Mouse (Mus musculus) cerebellum, adult 9-11 months (tissue): Measurements from ENCODE around the gene Midn.
"Not testable (repeated sequence)": the region's sequence is repeated elsewhere in the genome, so short reads cannot be mapped to it uniquely, and the experiment has no call there.

Experiments used
- DNase-seq: peaks from one replicate; pipeline ENCODE4 v3.0.0; 2022

Gene Midn

GRCm38 (mm10) chr10:80159021-80159560 lies 11.0 kb downstream of the Midn start:
- peak; percentile 84 for DNase-seq

DNA sequence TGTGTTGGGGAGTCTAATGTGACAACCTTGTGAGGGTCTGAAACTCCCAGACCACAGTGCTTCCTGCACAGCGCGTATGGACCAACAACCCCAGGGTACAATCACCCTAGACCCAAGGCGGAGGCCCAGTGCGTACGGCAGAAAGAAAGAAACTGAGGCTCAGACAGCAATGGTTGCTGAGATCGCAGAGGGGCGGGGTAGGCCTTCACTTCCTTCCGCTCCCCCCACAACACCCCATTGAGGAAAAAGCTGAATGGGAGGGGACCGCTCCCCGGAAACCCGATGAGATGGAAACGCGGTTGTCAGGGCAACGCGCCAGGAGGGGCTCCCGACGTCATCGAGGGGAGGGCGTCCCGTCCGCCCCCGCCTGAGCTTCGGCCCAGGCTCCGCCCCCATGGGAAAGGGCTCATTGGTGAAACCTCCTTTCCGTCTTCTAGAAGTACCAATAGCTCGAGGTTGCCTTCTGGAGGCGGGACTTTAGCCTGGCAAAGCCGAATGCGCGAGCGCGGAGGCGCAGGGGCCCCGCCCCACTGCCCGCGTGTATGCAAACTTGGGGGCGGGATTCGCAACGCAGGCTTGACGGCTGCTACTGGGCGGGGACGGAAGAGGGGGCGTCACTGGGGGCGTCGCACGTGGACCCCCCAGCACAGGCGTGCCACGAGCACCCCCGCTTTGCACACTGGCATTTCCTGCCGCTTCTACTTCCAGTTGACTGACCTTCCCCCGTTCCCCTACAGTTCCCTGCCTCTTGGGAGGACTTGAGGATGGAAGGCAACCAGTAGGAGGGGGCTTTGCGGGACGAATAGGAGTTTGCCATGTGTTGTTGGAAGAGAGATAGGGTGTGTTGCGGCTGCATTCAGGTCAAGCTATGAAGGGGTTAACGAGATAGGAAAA lies 11.7 kb downstream of the Midn start:
- DNase-seq = peak; percentile 99

DNA sequence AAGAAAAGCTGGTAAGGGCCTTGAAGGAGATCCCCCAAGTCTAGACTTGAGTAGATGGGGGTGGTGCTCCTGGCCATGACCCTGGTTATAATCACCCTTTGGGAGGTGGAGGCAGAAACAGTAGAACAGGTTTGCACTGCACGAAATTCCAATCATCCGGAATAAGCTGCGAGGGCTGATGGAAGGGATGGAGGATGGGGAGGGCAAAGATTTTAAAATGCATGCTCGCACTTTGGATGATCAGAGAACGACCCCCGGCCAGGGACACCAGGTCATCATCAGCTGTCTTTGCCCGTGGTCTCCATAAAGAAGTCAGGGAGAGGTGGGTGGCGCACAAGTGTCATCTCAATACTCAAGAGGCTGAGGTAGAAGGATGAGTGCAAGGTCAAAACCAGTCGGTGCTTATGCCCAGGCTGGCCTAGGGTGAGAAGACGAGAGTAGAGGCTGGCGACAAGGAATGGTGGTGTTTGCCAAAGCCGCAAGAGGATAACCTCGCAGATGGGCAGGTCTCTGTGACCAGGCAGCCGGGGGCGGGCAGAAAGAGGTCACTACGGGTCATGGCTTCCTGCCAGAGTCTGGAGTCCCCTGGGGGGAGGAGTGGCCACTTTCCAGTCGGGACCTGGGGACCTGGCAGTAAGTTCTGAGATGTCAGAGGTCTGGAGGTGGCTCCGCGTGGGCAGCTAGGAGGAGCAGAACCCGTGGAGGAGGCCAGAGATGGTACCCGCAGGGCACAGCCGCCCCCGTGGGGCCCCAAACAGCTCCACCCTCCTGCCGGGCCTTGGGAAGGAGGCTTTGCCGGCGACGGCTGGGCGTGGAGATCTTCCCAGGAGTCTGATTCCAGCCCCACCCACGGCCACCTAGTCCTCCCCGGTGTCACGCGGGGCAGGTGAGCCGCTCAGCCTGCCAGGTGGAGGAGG lies 12.6 kb downstream of the Midn start:
- DNase-seq = peak; percentile 88

GRCm38 (mm10) chr10:80161522-80162242 lies 13.6 kb downstream of the Midn start:
- peak; percentile 73 for DNase-seq

GRCm38 (mm10) chr10:80162243-80162608 lies 14.2 kb downstream of the Midn start:
- no peak for DNase-seq

- DNase-seq = no peak
Measured at GRCm38 (mm10) chr10:80162716-80163299, 14.7 kb downstream of the Midn start.

DNA sequence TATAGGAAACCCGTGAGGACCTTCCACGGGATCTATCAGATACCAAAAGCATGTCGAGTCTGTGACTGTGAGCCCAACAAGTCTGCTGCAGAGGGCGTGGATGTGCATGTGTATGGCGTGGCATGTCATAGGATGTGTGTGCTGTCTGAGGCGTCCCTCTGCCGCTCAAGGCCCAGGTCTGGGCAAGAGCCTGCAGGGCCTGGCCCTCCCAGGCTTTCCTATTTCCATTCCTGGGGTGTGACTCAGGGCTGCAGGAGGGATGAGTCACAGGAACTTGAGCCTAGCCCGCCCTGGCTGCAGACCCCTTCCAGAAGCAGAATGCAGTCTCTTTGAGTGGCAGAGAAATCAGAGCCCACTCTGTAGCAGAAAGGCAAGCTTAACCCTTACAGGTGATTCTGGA lies 15.6 kb downstream of the Midn start:
- DNase-seq = no peak

DNA sequence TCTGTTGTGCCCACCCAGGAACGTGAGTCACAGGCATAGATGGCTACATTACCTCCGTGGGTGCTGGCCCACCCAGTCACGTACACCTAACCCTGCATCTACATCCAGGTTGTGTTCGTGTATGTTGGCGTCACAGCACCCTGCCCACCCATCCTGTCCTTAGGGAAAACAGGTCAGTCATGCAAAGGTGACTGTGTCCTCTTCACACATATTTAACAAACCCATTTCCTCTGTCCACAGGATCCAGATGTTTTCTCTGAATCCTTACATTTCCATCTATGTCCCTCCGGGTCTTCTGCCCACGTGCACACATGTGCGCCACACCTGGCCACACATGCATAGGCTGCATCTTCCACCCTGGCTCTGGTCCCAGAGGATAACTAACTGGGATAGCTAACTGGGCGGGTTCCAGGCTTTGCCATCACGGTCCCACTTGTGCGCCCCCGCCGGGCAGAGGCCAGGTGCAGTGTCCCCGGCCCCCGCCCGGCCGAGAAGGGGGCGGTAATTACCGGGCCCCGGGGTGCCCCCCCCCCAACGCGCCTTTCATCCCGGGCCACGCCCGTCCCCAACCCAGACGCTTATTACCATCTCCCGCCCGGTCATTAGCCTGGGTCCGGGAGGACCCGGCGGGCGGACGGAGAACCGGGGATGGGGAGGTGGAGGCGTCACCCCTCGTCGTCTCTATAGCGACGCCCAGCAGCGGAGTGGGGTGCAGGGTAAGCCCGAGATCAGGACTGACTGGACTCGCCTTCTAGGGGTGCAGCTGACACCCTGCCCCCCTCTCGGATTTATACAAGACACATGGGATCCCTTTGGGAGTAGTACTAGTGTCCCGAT lies 16.3 kb downstream of the Midn start:
- peak; percentile 83 for DNase-seq

- peak; percentile 98 for DNase-seq
Measured at GRCm38 (mm10) chr10:80164998-80165344, 16.9 kb downstream of the Midn start.

- DNase-seq = peak; percentile 80
Measured at GRCm38 (mm10) chr10:80165392-80166128, 17.5 kb downstream of the Midn start, which contains the start of gene Cirbp. Cirbp (plus strand) TSS chr10:80165985.

DNA sequence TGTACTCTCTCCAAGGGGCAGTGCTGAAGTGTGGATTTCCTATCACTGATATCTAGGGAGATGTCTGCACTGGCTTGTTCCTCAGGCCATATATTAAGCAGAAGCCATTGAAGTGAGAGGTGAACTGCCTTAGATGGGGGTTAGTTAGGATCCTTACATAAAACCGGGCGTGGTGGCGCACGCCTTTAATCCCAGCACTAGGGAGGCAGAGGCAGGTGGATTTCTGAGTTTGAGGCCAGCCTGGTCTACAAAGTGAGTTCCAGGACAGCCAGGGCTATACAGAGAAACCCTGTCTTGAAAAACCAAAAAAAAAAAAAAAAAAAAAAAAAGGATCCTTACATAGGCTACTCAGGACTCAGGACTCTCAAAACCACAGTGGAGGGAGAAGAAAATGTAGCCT lies 18.1 kb downstream of the Midn start:
- not testable (repeated sequence) for DNase-seq

DNA sequence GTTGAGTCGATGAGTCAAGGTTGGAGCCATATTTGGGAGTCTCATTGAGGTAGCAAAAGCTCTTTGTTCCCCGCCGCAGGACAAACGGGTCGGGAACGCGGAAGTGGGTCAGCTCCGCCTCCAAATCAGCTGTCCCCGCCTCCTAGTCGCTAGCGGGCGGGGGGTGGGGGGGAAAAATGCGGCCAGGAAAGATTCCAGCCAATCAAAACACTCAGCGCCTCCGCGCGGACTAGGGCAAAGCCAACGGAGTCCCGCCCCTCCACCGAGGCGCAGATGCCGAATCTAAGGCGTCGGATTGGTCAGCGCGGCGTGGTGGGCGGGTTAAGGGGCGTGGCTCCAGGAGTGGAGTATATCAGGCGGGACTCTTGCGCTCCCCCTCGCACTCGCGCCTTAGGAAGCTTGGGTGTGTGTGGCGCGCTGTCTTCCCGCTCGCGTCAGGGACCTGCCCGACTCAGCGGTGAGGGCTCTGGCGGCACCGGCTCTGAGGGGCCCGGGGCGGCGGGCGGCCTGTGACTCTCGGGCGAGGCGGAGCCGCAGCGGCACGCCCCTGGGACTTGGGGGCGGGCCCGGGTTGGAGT lies 19.5 kb downstream of the Midn start:
- DNase-seq = peak; percentile 99

DNA sequence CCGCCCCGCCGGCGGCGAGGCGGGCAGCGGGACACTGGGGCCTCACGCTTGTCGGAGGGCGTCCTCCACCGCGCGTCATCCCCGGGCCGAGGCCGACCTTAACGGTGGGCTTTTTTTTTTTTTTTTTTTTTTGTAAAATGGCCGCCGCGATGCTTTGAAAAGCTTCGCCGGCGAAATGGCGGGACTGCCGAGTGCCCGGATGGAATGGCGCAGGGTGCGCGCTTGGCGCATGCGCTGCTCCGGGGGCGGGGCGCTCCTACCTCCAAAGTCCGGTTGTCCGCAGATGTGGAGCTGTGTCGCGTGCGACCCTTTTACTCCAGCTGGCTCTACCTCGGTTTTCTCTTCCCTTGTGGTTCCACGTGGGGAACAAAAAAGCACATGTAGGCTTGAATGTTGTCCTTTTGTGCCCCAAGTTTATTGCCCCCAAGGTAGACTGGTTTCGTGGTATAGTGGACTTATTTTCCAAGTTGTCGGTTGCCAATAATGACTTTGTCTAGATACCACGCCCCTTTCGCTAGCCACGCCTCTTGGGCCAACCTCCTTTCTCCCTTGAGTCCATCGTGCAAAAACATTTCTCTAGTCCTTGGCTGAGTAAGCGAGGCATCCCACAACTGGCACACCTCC lies 20.1 kb downstream of the Midn start:
- peak; percentile 94 for DNase-seq

GRCm38 (mm10) chr10:80169070-80169469 lies 21.0 kb downstream of the Midn start:
- no peak for DNase-seq

- DNase-seq = no peak
Measured at GRCm38 (mm10) chr10:80169651-80170050, 21.6 kb downstream of the Midn start.

DNA sequence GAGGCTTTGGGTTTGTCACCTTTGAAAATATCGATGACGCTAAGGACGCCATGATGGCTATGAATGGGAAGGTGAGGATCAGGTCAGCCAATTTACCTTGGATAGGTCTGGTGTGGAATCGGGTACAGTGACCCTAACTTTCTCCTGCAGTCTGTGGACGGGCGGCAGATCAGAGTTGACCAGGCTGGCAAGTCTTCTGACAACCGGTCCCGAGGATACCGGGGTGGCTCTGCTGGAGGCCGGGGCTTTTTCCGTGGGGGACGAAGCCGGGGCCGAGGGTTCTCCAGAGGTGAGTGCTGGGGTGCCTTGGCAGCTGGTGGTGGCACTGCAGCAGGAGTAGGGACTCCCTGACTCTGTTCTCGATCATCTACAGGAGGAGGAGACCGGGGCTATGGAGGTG lies 22.0 kb downstream of the Midn start:
- DNase-seq = no peak

DNA sequence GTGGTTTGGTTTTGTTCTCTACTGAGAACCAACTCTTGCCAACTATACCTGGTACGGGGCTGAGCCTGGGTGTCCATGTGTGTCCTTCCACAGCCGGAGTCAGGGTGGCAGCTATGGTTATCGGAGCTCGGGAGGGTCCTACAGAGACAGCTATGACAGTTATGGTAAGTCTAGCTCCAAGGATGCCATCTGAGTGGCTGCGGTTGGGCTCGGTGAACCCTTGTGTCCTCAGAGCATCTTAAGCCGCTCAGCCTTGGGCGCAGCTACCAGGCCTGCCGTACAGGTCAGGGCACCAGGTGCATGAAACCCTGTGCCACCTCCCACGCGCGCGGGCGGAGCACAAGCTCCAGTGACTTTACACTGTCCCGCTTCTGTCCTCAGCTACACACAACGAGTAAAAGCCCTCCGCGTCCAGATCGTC lies 22.5 kb downstream of the Midn start:
- peak; percentile 67 for DNase-seq

DNA sequence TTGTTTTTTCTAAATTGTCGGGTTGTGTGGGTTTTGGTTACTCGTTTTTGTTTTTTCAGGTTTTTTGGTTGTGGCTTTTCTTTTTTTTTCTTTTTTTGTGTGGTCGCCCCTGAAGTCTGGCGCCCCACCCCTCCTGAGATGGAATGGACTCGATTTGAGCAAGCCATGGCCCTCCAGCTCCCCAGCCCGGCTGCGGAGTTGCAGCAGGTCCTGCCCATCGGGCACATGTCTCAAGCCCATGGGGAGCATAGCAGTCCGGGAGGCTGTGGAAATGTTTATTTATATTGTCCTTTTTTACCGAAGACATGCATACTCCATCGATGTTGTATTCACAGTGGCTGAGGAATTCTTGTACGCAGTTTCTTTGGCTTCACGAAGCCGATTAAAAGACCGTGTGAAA lies 23.2 kb downstream of the Midn start:
- peak; percentile 56 for DNase-seq

DNA sequence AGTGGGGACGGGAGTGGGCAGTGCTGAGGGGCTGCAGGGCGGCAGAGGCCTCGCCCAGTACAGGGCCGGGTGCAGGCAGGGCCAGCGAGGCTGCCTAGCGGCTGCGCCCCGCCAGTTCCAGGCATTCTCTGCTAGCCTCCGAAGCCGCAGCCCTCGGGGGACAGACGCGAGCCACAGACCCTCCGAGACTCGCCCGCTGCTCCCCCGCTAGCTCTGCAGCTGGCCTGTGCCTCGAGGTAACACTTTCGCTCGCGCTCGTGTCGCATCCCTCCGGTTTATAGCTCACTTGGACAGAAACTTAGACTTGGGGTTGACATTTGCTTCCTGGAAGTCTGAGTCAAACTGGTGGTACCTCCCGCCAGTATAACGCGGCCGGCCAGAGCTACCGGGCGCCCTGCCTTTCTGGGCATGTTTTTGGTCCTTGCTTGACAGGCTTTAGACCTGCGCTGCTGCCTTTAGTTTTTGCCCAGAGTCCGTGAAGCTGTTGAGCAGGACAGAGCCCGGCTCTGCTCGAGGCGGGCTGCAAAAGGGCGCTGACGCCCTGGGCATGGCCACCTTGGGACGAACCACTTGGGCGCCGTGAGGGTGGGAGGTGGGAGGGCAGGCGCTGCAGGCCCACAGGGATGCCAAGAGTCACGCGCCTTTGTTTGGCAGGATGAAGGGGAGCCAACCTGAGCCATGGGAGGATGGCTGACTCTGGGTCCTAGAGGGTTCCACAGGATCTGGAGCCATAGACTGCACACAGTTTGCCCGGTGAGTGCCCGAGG lies 23.9 kb downstream of the Midn start:
- peak; percentile 69 for DNase-seq
